Mouse (Mus musculus) heart, adult 2 months (tissue): ENCODE results near the gene Tff2. TPM values are rescaled to one million over a fixed set of nuclear protein-coding genes. Genes with fewer than 3 reads are reported as not detected.

Experiments used
- DNase-seq, 2 experiments: peaks; one replicate each; pipeline ENCODE4 v3.0.0; 2021
- H3K27ac ChIP-seq: fragments of 200-600 bp; 2 replicates; pipeline ENCODE4 v1.8.1; 2022
- H3K27me3 ChIP-seq: fragments of 200-500 bp; 2 replicates; pipeline ENCODE4 v1.6.1; 2012; ENCODE audit warnings: mild to moderate bottlenecking, low read length, inconsistent platforms, mixed read lengths; ENCODE audit not compliant: control insufficient read depth, insufficient read depth
- H3K36me3 ChIP-seq: fragments of 200-500 bp; 2 replicates; pipeline ENCODE4 v1.6.1; 2012; ENCODE audit warnings: low read length, inconsistent platforms; ENCODE audit not compliant: control insufficient read depth, insufficient read depth
- H3K4me1 ChIP-seq: fragments of 200-500 bp; 2 replicates; pipeline ENCODE4 v1.6.1; 2011; ENCODE audit warnings: low read length; ENCODE audit not compliant: control insufficient read depth, insufficient read depth
- H3K4me3 ChIP-seq: fragments of 200-600 bp; 2 replicates; pipeline ENCODE4 v1.8.1; 2022
- H3K79me2 ChIP-seq: fragments of 200-500 bp; replicated peaks from 2 replicates; pipeline ENCODE4 v1.6.1; 2012; ENCODE audit warnings: mild to moderate bottlenecking, inconsistent platforms, low read length, moderate library complexity, mixed read lengths; ENCODE audit not compliant: control insufficient read depth, insufficient read depth
- H3K9ac ChIP-seq: fragments of 200-500 bp; 2 replicates; pipeline ENCODE4 v1.6.1; 2012; ENCODE audit warnings: low read depth, mild to moderate bottlenecking, control low read depth, inconsistent platforms, low read length, mixed read lengths
- CTCF ChIP-seq: fragments of 200-600 bp; IDR thresholded peaks from 2 replicates; pipeline ENCODE4 v1.8.1; 2022; ENCODE audit warnings: antibody characterized with exemption, mild to moderate bottlenecking, moderate library complexity
- EP300 ChIP-seq: fragments of 200-500 bp; IDR thresholded peaks from 2 replicates; pipeline ENCODE4 v1.6.1; 2011; ENCODE audit warnings: low read depth, low read length, control low read depth; ENCODE audit not compliant: insufficient read depth
- POLR2A ChIP-seq: fragments of 200-500 bp; IDR thresholded peaks from 2 replicates; pipeline ENCODE4 v1.6.1; 2011; ENCODE audit warnings: mild to moderate bottlenecking, low read depth, low read length, control low read depth; ENCODE audit not compliant: insufficient read depth
- WGBS: fragments of 180-500 bp; shearing (Covaris S2); methylation state at CpG from one replicate; pipeline ENCODE4 v1.1.7; 2018; 5-methylcytosine and 5-hydroxymethylcytosine counted together
- intact Hi-C: fragments of 180-260 bp; cut with DNase I; formaldehyde crosslinking; loops from one replicate; pipeline ENCODE4 v1.15.1; 2025
- long read RNA-seq: library from polyadenylated mRNA; stranded (forward); transcript quantifications from one replicate; pipeline ENCODE4 v2.0.0, GENCODE M21; 2021
- polyA plus RNA-seq: library from polyadenylated mRNA; depleted of rRNA; stranded (reverse); fragments of >200 nt; gene quantifications from 2 replicates; pipeline ENCODE4 v1.2.3, GENCODE M21; 2012; rRNA removed
- total RNA-seq, 2 experiments: library from RNA; stranded (reverse); gene quantifications; 2 replicates each; pipeline ENCODE4 v1.2.3; 2021

Gene Tff2
- total RNA-seq: not detected
- 2.4 TPM in 1 of 2 replicates, not detected in the other for polyA plus RNA-seq
- long read RNA-seq: 0 reads

GRCm38 (mm10) chr17:31144040-31145037 is at the start of gene Tff2:
Tff2 (minus strand) TSS chr17:31144282.
- Histone ChIP-seq H3K4me3 (no peak within 1 kb of the TSS), H3K79me2 (no peaks in the 10 kb centered on the region), H3K36me3 (no peaks in the 10 kb centered on the region), H3K27me3 (no peaks in the 10 kb centered on the region), H3K4me1 (no peaks in the 10 kb centered on the region), H3K9ac (no peak within 1 kb of the TSS), H3K27ac (no peak within 1 kb of the TSS)
- WGBS: 64% methylated on average over 15 of the region's 15 CpGs
- intact Hi-C loops: no loop called here
- DNase-seq: no peak
- TF ChIP-seq CTCF: no peak
- no peak for TF ChIP-seq EP300
- no peak for TF ChIP-seq POLR2A

GRCm38 (mm10) chr17:31193360-31193759 is 49.3 kb upstream of the Tff2 start:
- H3K4me3 ChIP-seq: no peak overlapping the region
- no peaks in the 10 kb centered on the region for H3K4me1 ChIP-seq
- no peak for DNase-seq
- H3K9ac ChIP-seq: no peak overlapping the region
- TF ChIP-seq EP300 (no peak), POLR2A (no peak), CTCF (no peak)
- WGBS: 68% methylated on average over 9 of the region's 9 CpGs
- intact Hi-C loops: no loop called here
- no peaks in the 10 kb centered on the region for H3K27me3 ChIP-seq
- H3K79me2 ChIP-seq: no peaks in the 10 kb centered on the region
- no peaks in the 10 kb centered on the region for H3K36me3 ChIP-seq
- no peak overlapping the region for H3K27ac ChIP-seq

- 41% methylated on average over 2 of the region's 2 CpGs for WGBS
- H3K27me3 ChIP-seq: no peaks in the 10 kb centered on the region
- no peak overlapping the region for H3K9ac ChIP-seq
These were observed 48.6 kb upstream of the Tff2 start for GRCm38 (mm10) chr17:31192663-31193062.

GRCm38 (mm10) chr17:31191825-31192224 is 47.7 kb upstream of the Tff2 start:
- intact Hi-C loops: no loop called here
- Histone ChIP-seq H3K79me2 (no peaks in the 10 kb centered on the region), H3K9ac (no peak overlapping the region), H3K4me3 (no peak overlapping the region), H3K4me1 (no peaks in the 10 kb centered on the region), H3K27me3 (no peaks in the 10 kb centered on the region), H3K36me3 (no peaks in the 10 kb centered on the region), H3K27ac (no peak overlapping the region)
- no peak for DNase-seq
- TF ChIP-seq POLR2A (no peak), CTCF (no peak), EP300 (no peak)
- WGBS: 86% methylated on average over 8 of the region's 8 CpGs

More at GRCm38 (mm10) chr17:31192663-31193062, 48.6 kb upstream of the Tff2 start:
- Histone ChIP-seq H3K4me3 (no peak overlapping the region), H3K36me3 (no peaks in the 10 kb centered on the region), H3K4me1 (no peaks in the 10 kb centered on the region), H3K27ac (no peak overlapping the region), H3K79me2 (no peaks in the 10 kb centered on the region)
- TF ChIP-seq POLR2A (no peak), EP300 (no peak), CTCF (no peak)
- intact Hi-C loops: no loop called here
- no peak for DNase-seq

GRCm38 (mm10) chr17:31187370-31187769 is 43.3 kb upstream of the Tff2 start:
- no peaks in the 10 kb centered on the region for H3K4me1 ChIP-seq
- WGBS: 13% methylated on average over 4 of the region's 4 CpGs
- intact Hi-C loops: loop anchor here (1.0 kb wide), 2 partner anchors 49 to 176 kb away; no protein-coding TSS in a partner anchor

More at GRCm38 (mm10) chr17:31187370-31187769, 43.3 kb upstream of the Tff2 start:
- Histone ChIP-seq H3K27me3 (no peaks in the 10 kb centered on the region), H3K4me3 (no peak overlapping the region), H3K36me3 (no peaks in the 10 kb centered on the region), H3K27ac (no peak overlapping the region), H3K9ac (no peak overlapping the region), H3K79me2 (no peaks in the 10 kb centered on the region)
- no peak for TF ChIP-seq POLR2A
- 0 out of 2 replicates have a peak, but pooled peaks have one; percentile 29 for TF ChIP-seq EP300
- TF ChIP-seq CTCF: peak; percentile 97
- peak; percentile 64 to 65 for DNase-seq
